Mouse (Mus musculus): ENCODE data around the gene Ccdc80.

DNA sequence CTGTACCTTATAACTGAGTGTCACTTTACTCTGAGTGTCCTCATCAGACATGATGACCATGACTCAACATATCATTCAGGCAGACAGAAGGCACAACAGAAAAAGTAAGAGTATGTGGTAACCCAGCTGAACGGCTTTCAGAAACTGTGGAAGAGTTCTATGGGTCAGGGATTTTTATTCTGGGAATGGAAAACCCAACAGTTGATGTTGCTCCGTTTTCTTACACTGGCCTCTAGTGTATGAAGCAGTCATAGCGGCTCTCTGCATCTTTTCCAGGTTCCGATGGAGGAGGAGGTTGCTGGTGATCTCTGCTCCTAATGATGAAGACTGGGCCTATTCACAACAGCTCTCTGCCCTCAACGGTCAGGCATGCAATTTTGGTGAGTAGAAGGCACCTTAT lies 29.4 kb downstream of the Ccdc80 start:
- TF ChIP-seq CTCF (IDR thresholded peaks at IDR 0.05; ENCODE audit: borderline replicate concordance, insufficient read depth, low read length) (no peak), POLR2A (IDR thresholded peaks at IDR 0.05; ENCODE audit: low read depth, low read length) (no peak)

Measured in embryonic fibroblast, embryonic 13.5 days (primary cell).